In the genomic region with DNA sequence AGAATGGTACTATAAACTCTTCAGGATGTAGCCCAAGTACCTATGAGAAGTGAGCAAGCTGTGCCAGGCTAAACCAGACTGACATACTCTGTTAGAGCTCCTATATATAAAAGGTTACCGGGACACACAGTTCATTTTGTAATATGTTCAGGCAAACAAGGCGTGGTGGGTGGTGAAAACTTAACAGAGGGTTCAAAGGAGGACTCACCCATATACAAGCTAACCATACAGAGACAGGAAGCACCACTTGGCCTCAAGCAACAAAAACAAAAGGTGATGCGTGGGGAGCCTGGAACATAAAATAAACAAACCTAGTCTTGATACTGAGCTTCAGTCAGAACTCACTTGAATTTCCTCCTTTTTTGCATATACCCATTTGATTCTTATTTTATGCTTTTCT, we compare ENCODE assay signal across 15 mouse cellular contexts.
"Had no signal": no experiment of that assay in that cellular context is flagged by ENCODE, and none has a peak within 500 bp of the region (broad histone marks: within the 10 kb centered on the region; RNA-seq: fewer than 3 reads in every experiment).

No protein-coding gene starts in this region.

- DNase-seq: kidney, adult 2 months; kidney, postnatal 25 days; layer of hippocampus, adult 9-11 months; layer of hippocampus, postnatal 36 days; left cerebral cortex, postnatal 4 days; lung, adult 2 months; lung, postnatal 14 days; midbrain, embryonic 14.5 days; right cerebral cortex, adult 18-20 months; right cerebral cortex, postnatal 14 days; right cerebral cortex, postnatal 4 days; thymus, adult 2 months; thymus, postnatal 14 days; thymus, postnatal 4 days had no signal

- ATAC-seq: liver, embryonic 12.5 days had no signal
